8 mouse cellular contexts compared by ENCODE assay signal in the genomic region with DNA sequence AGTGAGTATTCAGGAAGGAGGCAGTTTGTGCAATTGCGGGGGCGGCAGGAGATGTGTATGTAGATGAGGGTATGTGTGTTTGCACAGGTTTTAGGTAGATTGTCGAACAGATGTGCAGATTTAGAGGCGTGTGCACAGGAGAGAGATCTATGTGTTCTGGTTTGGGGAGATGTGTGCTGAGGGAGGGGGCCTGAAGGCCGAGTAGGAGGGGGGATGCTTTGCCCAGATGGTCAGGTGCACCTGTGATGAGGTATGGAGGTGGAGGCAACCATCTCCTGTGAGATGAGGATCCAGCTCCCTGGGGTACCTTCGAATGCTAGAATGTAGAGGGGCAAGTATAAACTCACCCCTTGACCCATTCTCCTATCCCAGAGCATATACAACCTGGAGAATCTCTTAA. TPM values are rescaled to one million over a fixed set of nuclear protein-coding genes. Genes with fewer than 3 reads are reported as not detected.
A peak's percentile ranks its signal among the peaks of the same experiment; 100 is the strongest.
DNase-seq lines count a peak whose midpoint lies in the region; ATAC-seq lines count a peak whose summit lies in the region.

No protein-coding gene starts in this region.

- H3K27me3 ChIP-seq in heart, embryonic 14.5 days (ENCODE audit: control insufficient read depth, insufficient read depth, low read length), result no peaks in the 10 kb centered on the region
- no peaks in the 10 kb centered on the region for H3K27me3 ChIP-seq in hindbrain, embryonic 12.5 days
- H3K27me3 ChIP-seq in midbrain, embryonic 12.5 days, result no peaks in the 10 kb centered on the region

- ATAC-seq in heart, embryonic 14.5 days (ENCODE audit: insufficient number of reproducible peaks, insufficient read depth, low FRiP score, low read depth), result no peak
- peak; percentile 20 for ATAC-seq in hindbrain, embryonic 12.5 days (ENCODE audit: low FRiP score)
- peak; percentile 16; the same call in 1 of the 2 replicates for ATAC-seq in midbrain, embryonic 12.5 days (ENCODE audit: low FRiP score, low read depth)

- H3K9ac ChIP-seq in heart, embryonic 14.5 days (ENCODE audit: low read length), result peak overlapping the region; percentile 78
- peak overlapping the region; percentile 81 for H3K9ac ChIP-seq in hindbrain, embryonic 12.5 days
- H3K9ac ChIP-seq in midbrain, embryonic 12.5 days (replicated peaks), result peak overlapping the region; percentile 81

- no peak for DNase-seq in heart, postnatal 36 days
- peak; percentile 6 for DNase-seq in brain, embryonic 18.5 days (ENCODE audit: low read depth, low spot score)
- no peak for DNase-seq in embryo, embryonic 11 days
- DNase-seq in ovary, postnatal 14 days (ENCODE audit: low spot score), result no peak
- no peak for DNase-seq in kidney, adult 8-10 months

- H3K4me1 ChIP-seq in heart, embryonic 14.5 days (ENCODE audit: control insufficient read depth in 2 of 2, insufficient read depth in 2 of 2, low read length in 2 of 2), result peaks cover 2 to 8% of the 10 kb centered on the region in 2 experiments
- peaks cover 51% of the 10 kb centered on the region for H3K4me1 ChIP-seq in hindbrain, embryonic 12.5 days
- H3K4me1 ChIP-seq in midbrain, embryonic 12.5 days, result peaks cover 34% of the 10 kb centered on the region

- no peaks in the 10 kb centered on the region for H3K9me3 ChIP-seq in heart, embryonic 14.5 days (ENCODE audit: control insufficient read depth, low read length)
- H3K9me3 ChIP-seq in hindbrain, embryonic 12.5 days (replicated peaks), result no peaks in the 10 kb centered on the region
- no peaks in the 10 kb centered on the region for H3K9me3 ChIP-seq in midbrain, embryonic 12.5 days

- intact Hi-C loops in heart, postnatal 36 days (cut with DNase I), result loop anchor here (10.0 kb wide), 1 partner anchor 244 kb away; no protein-coding TSS in a partner anchor

- peak overlapping the region; percentile 56 to 66 for H3K4me3 ChIP-seq in heart, embryonic 14.5 days (ENCODE audit: control insufficient read depth in 1 of 2, insufficient read depth in 1 of 2, low read depth in 1 of 2, low read length in 2 of 2)
- H3K4me3 ChIP-seq in hindbrain, embryonic 12.5 days, result peak overlapping the region; percentile 58
- peak overlapping the region; percentile 67 for H3K4me3 ChIP-seq in midbrain, embryonic 12.5 days

- peak overlapping the region; percentile 85 for H3K4me2 ChIP-seq in heart, embryonic 14.5 days (ENCODE audit: low read length)
- H3K4me2 ChIP-seq in hindbrain, embryonic 12.5 days (replicated peaks), result peak overlapping the region; percentile 90
- peak overlapping the region; percentile 92 for H3K4me2 ChIP-seq in midbrain, embryonic 12.5 days (replicated peaks)

- 0 out of 4 replicates have a peak overlapping the region, but pooled peaks of 1 of the 2 experiments have one; percentile 30 for H3K27ac ChIP-seq in heart, embryonic 14.5 days (replicated peaks in 1 of 2; ENCODE audit: control insufficient read depth in 1 of 2, insufficient read depth in 1 of 2, low read depth in 2 of 2, low read length in 2 of 2)
- peak overlapping the region; percentile 93 for H3K27ac ChIP-seq in hindbrain, embryonic 12.5 days
- peak overlapping the region; percentile 71 for H3K27ac ChIP-seq in midbrain, embryonic 12.5 days (replicated peaks)

- WGBS in heart, embryonic 14.5 days, result 12% methylated on average over 6 of the region's 6 CpGs
- 11% methylated on average over 6 of the region's 6 CpGs for WGBS in hindbrain, embryonic 12.5 days
- 16% methylated on average over 6 of the region's 6 CpGs for WGBS in midbrain, embryonic 12.5 days

- 0 out of 2 replicates have a peak, but pooled peaks cover 4% of the 10 kb centered on the region for H3K36me3 ChIP-seq in heart, embryonic 14.5 days (ENCODE audit: control insufficient read depth, insufficient read depth, low read length)
- H3K36me3 ChIP-seq in hindbrain, embryonic 12.5 days, result no peaks in the 10 kb centered on the region
- H3K36me3 ChIP-seq in midbrain, embryonic 12.5 days, result peaks cover 4% of the 10 kb centered on the region; the same call in 1 of the 2 replicates

RNA-seq across cellular contexts. Expression of a gene that starts 7.5 kb away (rescaled TPM):
- polyA plus RNA-seq in heart, embryonic 14.5 days (2014; fragmentation: Nextera tagmentation; extraction: Ambion mirVana), result 20.2 and 24.7 TPM in 2 replicates
- 1 to 10 TPM; 5.6 to 6.2 TPM for total RNA-seq in heart, postnatal 36 days (2021)
- polyA plus RNA-seq in hindbrain, embryonic 12.5 days (2016; fragmentation: Nextera tagmentation; extraction: Ambion mirVana), result 64.3 and 64.4 TPM in 2 replicates
- polyA plus RNA-seq in midbrain, embryonic 12.5 days (2016; fragmentation: Nextera tagmentation; extraction: Ambion mirVana), result 61.5 and 71.2 TPM in 2 replicates

RNA-seq across cellular contexts. Expression of a gene that starts 7.8 kb away (rescaled TPM):
- 7.2 and 9.2 TPM in 2 replicates for polyA plus RNA-seq in heart, embryonic 14.5 days (2014; fragmentation: Nextera tagmentation; extraction: Ambion mirVana)
- 1 to 10 TPM; 4.2 to 4.4 TPM for total RNA-seq in heart, postnatal 36 days (2021)
- 9.0 and 9.1 TPM in 2 replicates for polyA plus RNA-seq in hindbrain, embryonic 12.5 days (2016; fragmentation: Nextera tagmentation; extraction: Ambion mirVana)
- polyA plus RNA-seq in midbrain, embryonic 12.5 days (2016; fragmentation: Nextera tagmentation; extraction: Ambion mirVana), result 8.0 and 10.2 TPM in 2 replicates

RNA-seq across cellular contexts. Expression of a gene that starts 36.2 kb away (rescaled TPM):
- not detected in 2 replicates for polyA plus RNA-seq in heart, embryonic 14.5 days (2014; fragmentation: Nextera tagmentation; extraction: Ambion mirVana)
- total RNA-seq in heart, postnatal 36 days (2021), result not detected
- not detected in 2 replicates for polyA plus RNA-seq in hindbrain, embryonic 12.5 days (2016; fragmentation: Nextera tagmentation; extraction: Ambion mirVana)
- not detected in 2 replicates for polyA plus RNA-seq in midbrain, embryonic 12.5 days (2016; fragmentation: Nextera tagmentation; extraction: Ambion mirVana)

RNA-seq across cellular contexts. Expression of a gene that starts 46.1 kb away (rescaled TPM):
- 1.5 and 2.3 TPM in 2 replicates for polyA plus RNA-seq in heart, embryonic 14.5 days (2014; fragmentation: Nextera tagmentation; extraction: Ambion mirVana)
- 1 to 10 TPM; 1.2 to 1.4 TPM for total RNA-seq in heart, postnatal 36 days (2021)
- 3.0 and 4.2 TPM in 2 replicates for polyA plus RNA-seq in hindbrain, embryonic 12.5 days (2016; fragmentation: Nextera tagmentation; extraction: Ambion mirVana)
- 2.2 and 3.0 TPM in 2 replicates for polyA plus RNA-seq in midbrain, embryonic 12.5 days (2016; fragmentation: Nextera tagmentation; extraction: Ambion mirVana)
